Mouse (Mus musculus): ENCODE results near the gene Cux2. TPM values are rescaled to one million over a fixed set of nuclear protein-coding genes. Genes with fewer than 3 reads are reported as not detected.

Cux2 gene
- polyA plus RNA-seq, 2 experiments from 2014 or later, result 0.13 TPM; not detected in 1

GRCm38 (mm10) chr5:121815867-121816380 lies 234.0 kb downstream of the Cux2 start:
- ATAC-seq, result no peak

DNA sequence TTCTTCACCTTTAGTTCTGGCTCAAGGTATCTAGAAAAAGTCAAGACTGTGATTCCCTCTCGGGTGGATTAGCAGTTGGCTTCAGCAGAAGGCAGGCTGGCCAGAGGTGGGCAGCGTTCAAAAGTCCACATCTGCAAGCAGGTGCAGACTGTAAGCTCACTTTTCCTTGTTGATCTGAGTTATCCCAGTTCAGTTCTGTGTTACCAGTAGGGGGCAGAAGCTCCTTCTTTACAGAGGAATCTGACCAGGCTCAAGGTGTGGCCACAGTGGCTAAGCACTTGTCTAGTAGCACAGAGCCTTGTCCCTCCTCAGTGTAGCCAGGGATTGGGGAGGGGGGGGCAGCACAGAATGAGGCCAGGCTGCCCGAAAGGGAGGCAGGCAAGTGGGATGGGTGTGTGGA lies 234.8 kb downstream of the Cux2 start:
- ATAC-seq, result no peak

DNA sequence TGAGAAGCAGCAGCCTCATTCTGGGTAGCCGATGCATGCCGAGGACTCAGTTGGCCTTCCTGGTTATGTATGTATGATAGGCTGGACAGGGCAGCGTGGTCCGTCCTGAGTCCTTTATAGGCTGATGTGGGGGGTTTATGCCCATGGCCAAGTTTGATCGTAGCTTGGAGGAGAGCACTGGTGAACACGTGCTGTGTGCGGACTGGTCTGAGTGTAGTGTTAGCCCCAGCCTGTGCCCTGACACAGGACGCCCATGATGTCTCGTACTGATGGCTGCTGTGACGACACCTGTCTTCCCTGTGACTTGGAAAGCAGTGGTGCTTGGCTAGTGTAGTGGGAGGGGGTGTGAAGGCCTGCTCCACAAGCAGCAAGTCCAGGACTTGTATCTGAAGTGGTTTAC lies 236.2 kb downstream of the Cux2 start:
- ATAC-seq, result no peak

DNA sequence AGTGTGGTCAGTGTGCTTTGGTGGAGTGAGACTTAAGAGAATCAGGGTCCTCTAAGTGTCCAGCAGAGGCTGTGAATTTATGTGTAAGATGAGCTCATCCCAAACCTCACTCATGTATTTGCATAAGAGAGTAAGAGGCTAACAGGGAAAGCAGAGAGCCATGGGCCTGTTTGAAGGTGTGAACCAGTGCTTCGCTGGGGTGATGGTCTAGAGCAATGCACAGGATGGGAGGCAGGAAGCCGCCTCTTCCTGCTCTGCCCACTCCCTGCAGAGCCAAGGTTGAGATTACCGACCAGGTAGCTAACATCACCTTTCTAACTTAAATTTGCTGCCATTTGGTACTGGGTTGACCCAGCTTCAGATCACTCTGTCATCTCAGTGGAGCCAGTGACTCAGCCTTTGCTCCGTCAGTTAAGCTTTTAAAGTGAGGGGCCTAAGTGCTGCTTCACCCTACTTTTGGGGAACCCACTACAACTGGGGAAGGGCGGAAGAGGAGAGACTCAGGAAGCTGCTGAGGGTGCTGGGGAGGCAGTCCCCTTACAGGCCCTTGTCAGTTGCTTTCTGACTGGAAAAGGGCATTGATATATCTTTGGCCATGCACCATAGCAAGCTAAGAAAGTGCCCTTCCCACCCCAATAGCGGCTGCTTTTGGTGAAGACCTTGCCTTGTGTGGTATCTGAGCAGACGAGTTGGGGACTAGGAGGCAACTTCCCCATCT lies 237.2 kb downstream of the Cux2 start:
- peak; percentile 50 for ATAC-seq

DNA sequence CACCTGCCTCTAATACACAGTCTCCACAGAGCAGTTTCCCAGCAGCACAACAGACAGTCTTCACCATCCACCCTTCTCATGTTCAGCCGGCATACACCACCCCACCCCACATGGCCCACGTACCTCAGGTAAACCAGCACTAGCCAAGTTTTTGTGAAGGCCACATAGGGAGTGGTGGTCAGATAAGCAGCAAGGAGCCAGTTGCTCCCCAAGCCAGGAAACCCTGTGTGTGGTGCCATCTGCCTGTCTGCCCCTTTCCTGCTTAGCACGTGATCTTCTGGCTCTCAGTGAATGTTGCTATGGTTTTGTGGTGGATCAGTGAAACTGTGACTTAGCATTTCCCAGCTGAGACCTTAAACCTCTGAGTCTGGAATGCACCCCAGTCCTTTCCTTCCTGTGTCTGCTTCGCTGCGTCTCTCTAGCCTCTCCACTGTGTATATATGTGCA lies 238.4 kb downstream of the Cux2 start:
- peak; percentile 43 for ATAC-seq

DNA sequence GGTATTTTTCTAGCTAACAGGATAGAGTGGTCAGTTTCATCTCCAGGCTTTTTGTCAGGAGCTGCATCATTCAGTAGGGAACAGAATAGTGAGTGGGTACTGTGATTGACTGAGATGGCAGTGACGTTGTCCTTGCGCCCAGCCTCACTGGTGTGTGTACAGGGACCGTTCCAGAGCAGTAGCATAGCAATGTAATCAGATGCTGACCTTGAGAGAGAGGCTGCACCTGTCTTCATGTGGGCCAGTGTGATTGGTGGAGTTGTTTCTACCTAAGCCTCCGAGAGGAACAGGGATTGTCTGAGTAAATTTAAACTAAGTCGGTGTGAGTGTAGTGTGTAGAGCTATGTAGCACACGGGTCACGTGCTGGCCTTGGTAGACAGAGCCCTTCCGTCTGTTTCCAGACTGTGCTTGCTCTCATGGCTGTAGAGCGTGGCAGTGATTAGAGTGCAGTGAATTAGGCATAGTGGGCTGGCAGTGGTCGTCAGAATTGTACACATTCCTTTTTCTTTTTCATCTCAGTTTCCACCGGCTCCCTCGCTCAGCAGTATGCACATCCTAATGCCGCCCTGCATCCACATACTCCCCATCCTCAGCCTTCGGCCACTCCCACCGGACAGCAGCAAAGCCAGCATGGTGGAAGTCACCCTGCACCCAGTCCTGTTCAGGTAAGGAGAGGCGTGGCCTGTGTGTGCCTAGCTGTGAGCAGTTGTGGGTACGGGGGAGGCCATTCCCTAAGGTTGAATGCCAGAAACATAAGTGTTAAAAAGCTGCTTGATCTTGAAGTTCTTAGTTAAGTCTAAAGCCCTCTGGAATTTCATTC lies 239.4 kb downstream of the Cux2 start:
- no peak for ATAC-seq

- ATAC-seq, result no peak
Observed at GRCm38 (mm10) chr5:121809667-121810224, 240.2 kb downstream of the Cux2 start.

- ATAC-seq, result no peak
Observed at GRCm38 (mm10) chr5:121808202-121808601, 241.7 kb downstream of the Cux2 start.

DNA sequence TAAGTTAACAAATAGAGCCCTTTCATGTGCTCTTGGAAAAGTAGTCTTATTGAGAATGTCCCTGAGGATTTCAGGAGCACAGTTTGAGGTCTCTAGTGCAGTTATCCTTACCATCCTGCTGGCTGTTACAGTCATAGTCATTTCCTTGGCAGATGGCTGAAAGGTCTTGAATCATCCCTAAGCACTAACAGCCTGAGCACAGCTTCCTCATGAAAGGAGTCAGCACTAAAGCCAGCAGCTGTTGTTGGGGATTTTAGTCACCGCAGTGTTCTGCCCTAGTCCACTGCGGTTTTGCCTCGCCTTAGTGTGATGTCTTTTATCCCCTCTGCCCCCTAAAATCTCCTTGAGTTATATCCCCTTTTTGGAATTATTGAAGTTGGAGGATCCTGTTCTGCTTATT lies 242.7 kb downstream of the Cux2 start:
- ATAC-seq, result no peak

Other genes with a start within 250 kb of the Cux2 start
- gene Sh2b3, start 212.5 kb downstream of the Cux2 start, polyA plus RNA-seq (2017; shearing (Covaris generic)), result 10 to 100 TPM in 1 of 2 experiments, 1 to 10 TPM in 1; 9.8 to 11.6 TPM
- gene Pheta1, start 201.1 kb downstream of the Cux2 start, polyA plus RNA-seq (2017; shearing (Covaris generic)), result 1 to 10 TPM in 1 of 2 experiments, under 1 TPM in 1; 0.60 to 1.2 TPM
- gene Myl2, start 50.8 kb upstream of the Cux2 start, polyA plus RNA-seq (2017; shearing (Covaris generic)), result not detected
- 1 to 10 TPM in 1 of 2 experiments, not detected in 1; 1.0 TPM for gene Ccdc63, start 90.7 kb upstream of the Cux2 start, polyA plus RNA-seq (2017; shearing (Covaris generic))
- 10 to 100 TPM; 44.5 to 70.3 TPM for gene Ppp1cc, start 108.2 kb upstream of the Cux2 start, polyA plus RNA-seq (2017; shearing (Covaris generic))
- 10 to 100 TPM; 39.5 to 46.5 TPM for gene Hvcn1, start 156.7 kb upstream of the Cux2 start, polyA plus RNA-seq (2017; shearing (Covaris generic))
- under 1 TPM; 0.75 to 0.96 TPM for gene Tctn1, start 214.4 kb upstream of the Cux2 start, polyA plus RNA-seq (2017; shearing (Covaris generic))
- gene Pptc7, start 234.3 kb upstream of the Cux2 start, polyA plus RNA-seq (2017; shearing (Covaris generic)), result 10 to 100 TPM; 13.5 to 14.8 TPM